Mouse (Mus musculus) MN1 (cell line): ENCODE measurements around the gene 4933425L06Rik.

Source experiments
- DNase-seq: peaks from one replicate; pipeline ENCODE4 v3.0.0-alpha.2; 2016; ENCODE audit warnings: low spot score

Gene 4933425L06Rik

GRCm38 (mm10) chr13:105134397-105134796 is 52.5 kb downstream of the 4933425L06Rik start:
- no peak for DNase-seq

- no peak for DNase-seq
Observed at GRCm38 (mm10) chr13:105139881-105140280, 58.0 kb downstream of the 4933425L06Rik start.

DNA sequence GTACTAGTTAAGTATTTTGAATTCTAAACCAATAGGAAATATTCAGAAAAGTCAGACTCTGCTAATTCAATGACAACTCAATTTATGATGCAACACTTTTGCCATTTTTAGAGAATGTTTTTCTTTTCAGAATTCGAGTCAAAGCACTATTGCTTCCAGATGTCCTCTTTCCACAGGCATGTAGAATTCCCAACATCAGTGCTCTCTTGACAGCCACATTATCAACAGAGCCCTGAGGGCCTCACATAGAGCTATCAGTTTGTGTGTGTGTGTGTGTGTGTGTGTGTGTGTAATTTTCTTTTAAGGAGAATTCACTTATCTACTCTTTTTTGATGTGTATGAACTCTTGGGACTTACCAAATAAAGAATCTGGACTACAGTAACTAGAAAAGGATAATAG is 64.9 kb downstream of the 4933425L06Rik start:
- no peak for DNase-seq

DNA sequence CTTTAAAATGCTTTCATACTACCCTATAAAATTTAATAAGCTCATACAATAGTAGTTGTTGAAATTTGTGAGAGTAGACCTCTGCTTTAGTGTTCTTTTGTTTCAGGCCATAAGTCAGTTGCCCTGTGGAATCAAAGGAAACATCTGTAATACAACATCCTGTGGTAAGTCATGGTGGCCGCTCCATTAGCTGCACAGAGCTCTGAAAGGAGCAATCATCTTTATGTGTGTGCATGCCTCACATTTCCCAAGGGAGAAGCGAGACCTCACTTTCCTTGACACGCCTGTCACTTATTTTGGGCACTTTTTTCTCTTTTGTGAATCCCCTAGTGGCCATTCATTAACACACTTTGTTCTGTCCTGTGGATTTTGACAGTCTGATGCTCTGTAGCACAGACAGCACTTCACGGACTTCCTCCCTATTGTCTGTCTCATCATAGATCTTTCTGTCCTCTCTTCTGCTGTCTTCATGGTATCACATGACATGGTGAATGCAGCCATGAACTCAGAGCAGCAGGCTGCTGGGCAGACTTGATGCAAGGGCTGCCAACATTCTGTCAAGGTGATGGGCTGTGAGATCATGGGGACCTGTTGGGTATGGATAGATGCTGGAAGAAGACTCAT is 66.0 kb downstream of the 4933425L06Rik start:
- no peak for DNase-seq

DNA sequence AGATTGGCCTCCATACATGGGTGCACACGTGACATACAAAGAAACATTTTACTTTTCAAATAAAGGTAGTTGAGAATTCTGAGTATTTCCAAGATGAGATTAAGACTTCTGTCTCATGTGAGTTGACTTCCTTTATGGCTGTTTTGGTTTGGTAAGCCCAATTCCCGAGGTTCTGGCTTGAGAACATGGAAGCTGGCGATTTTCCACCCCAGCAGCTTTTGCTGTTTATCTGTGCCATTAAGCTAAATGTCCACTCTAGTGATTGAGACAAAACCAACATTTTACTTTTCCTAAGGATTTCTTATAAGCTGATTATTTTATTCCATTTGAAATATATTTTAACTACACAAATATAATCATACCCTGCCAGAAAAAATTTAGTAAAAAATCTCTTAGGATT is 68.1 kb downstream of the 4933425L06Rik start:
- no peak for DNase-seq

GRCm38 (mm10) chr13:105153955-105154354 is 72.0 kb downstream of the 4933425L06Rik start:
- DNase-seq, result no peak

GRCm38 (mm10) chr13:105165441-105165840 is 83.5 kb downstream of the 4933425L06Rik start:
- no peak for DNase-seq
